Mouse (Mus musculus) ES-Bruce4 (cell line): Measurements from ENCODE around the gene Arfip1. TPM values are rescaled to one million over a fixed set of nuclear protein-coding genes. Genes with fewer than 3 reads are reported as not detected.

Source experiments
- H3K27ac ChIP-seq: 2 replicates; pipeline ENCODE4 v1.5.1; 2012; ENCODE audit warnings: low read length, inconsistent platforms; ENCODE audit not compliant: insufficient read depth
- H3K27me3 ChIP-seq: 2 replicates; pipeline ENCODE4 v1.6.1; 2012; ENCODE audit warnings: mild to moderate bottlenecking, low read length, inconsistent platforms; ENCODE audit not compliant: control insufficient read depth, poor library complexity, insufficient read depth, severe bottlenecking
- H3K36me3 ChIP-seq: 2 replicates; pipeline ENCODE4 v1.6.1; 2012; ENCODE audit warnings: inconsistent platforms, mild to moderate bottlenecking, low read length, moderate library complexity; ENCODE audit not compliant: control insufficient read depth, poor library complexity, insufficient read depth, severe bottlenecking
- H3K4me1 ChIP-seq: one replicate; pipeline ENCODE4 v1.8.1; 2011; ENCODE audit warnings: low read length; ENCODE audit not compliant: control insufficient read depth, insufficient read depth
- H3K4me3 ChIP-seq: 2 replicates; pipeline ENCODE4 v1.5.1; 2011; ENCODE audit warnings: low read depth, mild to moderate bottlenecking, low read length
- H3K9ac ChIP-seq: 2 replicates; pipeline ENCODE4 v1.6.1; 2012; ENCODE audit warnings: low read depth, mild to moderate bottlenecking, inconsistent platforms; ENCODE audit not compliant: poor library complexity, severe bottlenecking
- H3K9me3 ChIP-seq: replicated peaks from 2 replicates; pipeline ENCODE4 v1.6.1; 2012; ENCODE audit warnings: mild to moderate bottlenecking, low read length, inconsistent platforms; ENCODE audit not compliant: control insufficient read depth, poor library complexity, insufficient read depth, severe bottlenecking
- CTCF ChIP-seq: IDR thresholded peaks from one replicate; pipeline ENCODE4 v1.8.1; 2011; ENCODE audit warnings: low read depth, low read length
- EP300 ChIP-seq: IDR thresholded peaks from 2 replicates; pipeline ENCODE4 v1.6.1; 2011; ENCODE audit warnings: low read depth, low read length; ENCODE audit not compliant: insufficient read depth
- POLR2A ChIP-seq: IDR thresholded peaks from one replicate; pipeline ENCODE4 v1.8.1; 2011; ENCODE audit warnings: low read length; ENCODE audit not compliant: insufficient read depth
- polyA plus RNA-seq: library from polyadenylated mRNA; stranded (reverse); fragments of >200 nt; gene quantifications from 2 replicates; pipeline ENCODE4 v1.2.4, GENCODE M21; 2011; ENCODE audit warnings: low read depth; ENCODE audit not compliant: missing spikeins, insufficient read depth, insufficient read length

Arfip1 gene
- polyA plus RNA-seq, 1 experiment = 32.9 TPM

- Histone ChIP-seq H3K27ac (no peak overlapping the region), H3K4me1 (no peaks in the 10 kb centered on the region), H3K9me3 (no peaks in the 10 kb centered on the region), H3K4me3 (no peak overlapping the region), H3K27me3 (no peaks in the 10 kb centered on the region), H3K36me3 (no peaks in the 10 kb centered on the region), H3K9ac (no peak overlapping the region)
- TF ChIP-seq CTCF (no peak), EP300 (no peak), POLR2A (no peak)
These were observed 41.8 kb downstream of the Arfip1 start for GRCm38 (mm10) chr3:84540640-84541039.

GRCm38 (mm10) chr3:84536987-84537386, 45.4 kb downstream of the Arfip1 start:
- Histone ChIP-seq H3K4me1 (no peaks in the 10 kb centered on the region), H3K4me3 (no peak overlapping the region)
- TF ChIP-seq EP300 (no peak), POLR2A (no peak)

GRCm38 (mm10) chr3:84533227-84533626, 49.2 kb downstream of the Arfip1 start:
- TF ChIP-seq EP300 (no peak), POLR2A (no peak), CTCF (no peak)
- Histone ChIP-seq H3K36me3 (peaks cover 2% of the 10 kb centered on the region; the same call in 1 of the 2 replicates), H3K4me3 (no peak overlapping the region), H3K9me3 (no peaks in the 10 kb centered on the region), H3K9ac (no peak overlapping the region), H3K27ac (no peak overlapping the region), H3K4me1 (no peaks in the 10 kb centered on the region), H3K27me3 (no peaks in the 10 kb centered on the region)

More at GRCm38 (mm10) chr3:84536987-84537386, 45.4 kb downstream of the Arfip1 start:
- peaks cover 2% of the 10 kb centered on the region; the same call in 1 of the 2 replicates for H3K36me3 ChIP-seq
- H3K27me3 ChIP-seq = no peaks in the 10 kb centered on the region
- no peak overlapping the region for H3K27ac ChIP-seq
- H3K9ac ChIP-seq = no peak overlapping the region
- H3K9me3 ChIP-seq = no peaks in the 10 kb centered on the region

GRCm38 (mm10) chr3:84529021-84529420, 53.4 kb downstream of the Arfip1 start:
- Histone ChIP-seq H3K27ac (no peak overlapping the region), H3K9me3 (no peaks in the 10 kb centered on the region), H3K4me1 (no peaks in the 10 kb centered on the region), H3K9ac (no peak overlapping the region), H3K36me3 (0 out of 2 replicates have a peak, but pooled peaks cover 2% of the 10 kb centered on the region), H3K27me3 (no peaks in the 10 kb centered on the region), H3K4me3 (no peak overlapping the region)
- no peak for TF ChIP-seq POLR2A
- no peak for TF ChIP-seq EP300
- TF ChIP-seq CTCF = no peak

- no peaks in the 10 kb centered on the region for H3K4me1 ChIP-seq
- H3K36me3 ChIP-seq = no peaks in the 10 kb centered on the region
These were observed 57.5 kb downstream of the Arfip1 start for GRCm38 (mm10) chr3:84524952-84525351.

GRCm38 (mm10) chr3:84516163-84516562, 66.3 kb downstream of the Arfip1 start:
- Histone ChIP-seq H3K4me1 (peaks cover 3% of the 10 kb centered on the region), H3K9me3 (no peaks in the 10 kb centered on the region), H3K27ac (no peak overlapping the region), H3K9ac (no peak overlapping the region), H3K4me3 (no peak overlapping the region), H3K27me3 (no peaks in the 10 kb centered on the region), H3K36me3 (no peaks in the 10 kb centered on the region; the same call in 1 of the 2 replicates)
- no peak for TF ChIP-seq CTCF
- TF ChIP-seq POLR2A = no peak
- no peak for TF ChIP-seq EP300

More at GRCm38 (mm10) chr3:84524952-84525351, 57.5 kb downstream of the Arfip1 start:
- Histone ChIP-seq H3K9ac (no peak overlapping the region), H3K9me3 (no peaks in the 10 kb centered on the region), H3K4me3 (no peak overlapping the region), H3K27me3 (no peaks in the 10 kb centered on the region), H3K27ac (no peak overlapping the region)
- no peak for TF ChIP-seq EP300
- TF ChIP-seq CTCF = no peak
- no peak for TF ChIP-seq POLR2A
